ENCODE assay signal across 11 mouse cellular contexts in the genomic region with DNA sequence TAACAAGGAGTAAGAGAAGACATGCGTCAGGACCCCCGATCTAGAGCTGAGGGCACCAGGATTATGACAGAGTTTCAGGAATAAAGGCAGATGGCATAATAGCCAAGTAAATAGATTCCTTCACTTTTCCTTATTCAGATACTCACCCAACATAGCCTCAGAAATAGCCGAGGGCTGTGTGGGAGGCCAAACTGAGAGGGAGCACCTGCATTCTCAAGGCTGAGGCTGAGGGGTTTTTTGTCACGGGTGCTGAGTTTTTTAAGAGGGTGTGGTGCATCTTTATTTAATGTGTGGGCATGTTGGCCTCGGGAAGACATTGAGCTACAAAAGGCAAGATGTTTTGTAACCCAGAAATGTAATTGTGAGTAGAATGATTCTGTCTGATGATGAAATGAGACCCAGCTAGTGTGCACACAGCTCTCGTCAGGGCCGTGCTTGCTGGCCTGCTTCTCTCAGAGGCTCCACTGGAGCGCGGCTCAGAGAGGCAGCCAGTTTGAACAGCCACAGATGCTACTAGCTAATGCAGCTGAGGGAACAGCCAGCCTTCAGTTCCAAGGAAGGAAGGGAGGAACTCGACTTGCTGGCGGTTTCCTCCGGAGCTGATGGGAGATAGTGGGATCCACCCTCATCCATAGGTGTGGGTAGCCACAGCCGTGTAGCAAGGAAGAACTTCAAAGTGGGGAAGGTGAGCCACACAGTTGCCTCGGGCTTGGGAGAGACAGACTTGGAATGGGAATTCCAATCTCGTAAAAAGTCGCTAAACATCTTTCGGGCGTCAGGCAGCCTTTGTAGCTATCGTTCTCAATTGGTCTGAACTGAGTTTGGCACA.
DNase-seq lines count a peak whose midpoint lies in the region; ATAC-seq lines count a peak whose summit lies in the region.
"Had no signal": no experiment of that assay in that cellular context is flagged by ENCODE, and none has a peak within 500 bp of the region (broad histone marks: within the 10 kb centered on the region; RNA-seq: fewer than 3 reads in every experiment).

No protein-coding gene starts in this region.

- DNase-seq in left cerebral cortex, adult 18-20 months (ENCODE audit: low spot score in 2 of 2), result peak; percentile 28 to 45
- no peak for DNase-seq in left cerebral cortex, adult 11 months (ENCODE audit: low spot score)
- DNase-seq in embryonic facial prominence, embryonic 10.5 days (ENCODE audit: low spot score), result no peak
- DNase-seq in left cerebral cortex, postnatal 14 days (ENCODE audit: low spot score in 2 of 2), result peak; percentile 44 to 61
- DNase-seq in right cerebral cortex, postnatal 25 days, result peak; percentile 40
- no peak for DNase-seq in heart, postnatal 10 days
- no peak for DNase-seq in gastrocnemius, postnatal 4 days (ENCODE audit: low spot score in 2 of 2)
- DNase-seq: kidney, adult 9 months had no signal

- H3K27ac ChIP-seq in embryonic facial prominence, embryonic 10.5 days (replicated peaks), result peak overlapping the region; percentile 30; the same call in 1 of the 2 replicates
- H3K27ac ChIP-seq: embryonic facial prominence, embryonic 12.5 days; liver, embryonic 15.5 days had no signal

- peaks cover 4% of the 10 kb centered on the region for H3K36me3 ChIP-seq in embryonic facial prominence, embryonic 10.5 days (replicated peaks)
- H3K36me3 ChIP-seq: embryonic facial prominence, embryonic 12.5 days; liver, embryonic 15.5 days had no signal

- WGBS in embryonic facial prominence, embryonic 10.5 days, result 80% methylated on average over 19 of the region's 19 CpGs

- H3K4me1 ChIP-seq in embryonic facial prominence, embryonic 10.5 days, result peaks cover 30% of the 10 kb centered on the region
- H3K4me1 ChIP-seq: liver, embryonic 15.5 days had no signal

- H3K27me3 ChIP-seq in embryonic facial prominence, embryonic 10.5 days (replicated peaks; ENCODE audit: low read depth, poor library complexity, severe bottlenecking), result no peaks in the 10 kb centered on the region
- H3K27me3 ChIP-seq: embryonic facial prominence, embryonic 12.5 days; liver, embryonic 15.5 days had no signal

- intact Hi-C loops in left cerebral cortex, postnatal 14 days (cut with DNase I), result no loop called here
- intact Hi-C loops in heart, postnatal 10 days (cut with DNase I), result no loop called here

- no peaks in the 10 kb centered on the region for H3K9me3 ChIP-seq in embryonic facial prominence, embryonic 10.5 days
- H3K9me3 ChIP-seq: embryonic facial prominence, embryonic 12.5 days; liver, embryonic 15.5 days had no signal

- no peak overlapping the region for H3K4me3 ChIP-seq in embryonic facial prominence, embryonic 10.5 days
- H3K4me3 ChIP-seq: embryonic facial prominence, embryonic 12.5 days; liver, embryonic 15.5 days had no signal

- ATAC-seq in megakaryocyte, adult 5-6 weeks (ENCODE audit: poor library complexity, severe bottlenecking), result no peak

Comparison
In these comparisons a context has a peak if more than half of its experiments do, and no peak if none do; other contexts are left out.
1. DNase-seq: peak in left cerebral cortex, adult 18-20 months (2 of 2), left cerebral cortex, postnatal 14 days (2 of 2) and right cerebral cortex, postnatal 25 days (single experiment); none in left cerebral cortex, adult 11 months (single experiment), embryonic facial prominence, embryonic 10.5 days (single experiment), heart, postnatal 10 days (0 of 2) and gastrocnemius, postnatal 4 days (0 of 2).